8 mouse cellular contexts compared by ENCODE assay signal in the genomic region with DNA sequence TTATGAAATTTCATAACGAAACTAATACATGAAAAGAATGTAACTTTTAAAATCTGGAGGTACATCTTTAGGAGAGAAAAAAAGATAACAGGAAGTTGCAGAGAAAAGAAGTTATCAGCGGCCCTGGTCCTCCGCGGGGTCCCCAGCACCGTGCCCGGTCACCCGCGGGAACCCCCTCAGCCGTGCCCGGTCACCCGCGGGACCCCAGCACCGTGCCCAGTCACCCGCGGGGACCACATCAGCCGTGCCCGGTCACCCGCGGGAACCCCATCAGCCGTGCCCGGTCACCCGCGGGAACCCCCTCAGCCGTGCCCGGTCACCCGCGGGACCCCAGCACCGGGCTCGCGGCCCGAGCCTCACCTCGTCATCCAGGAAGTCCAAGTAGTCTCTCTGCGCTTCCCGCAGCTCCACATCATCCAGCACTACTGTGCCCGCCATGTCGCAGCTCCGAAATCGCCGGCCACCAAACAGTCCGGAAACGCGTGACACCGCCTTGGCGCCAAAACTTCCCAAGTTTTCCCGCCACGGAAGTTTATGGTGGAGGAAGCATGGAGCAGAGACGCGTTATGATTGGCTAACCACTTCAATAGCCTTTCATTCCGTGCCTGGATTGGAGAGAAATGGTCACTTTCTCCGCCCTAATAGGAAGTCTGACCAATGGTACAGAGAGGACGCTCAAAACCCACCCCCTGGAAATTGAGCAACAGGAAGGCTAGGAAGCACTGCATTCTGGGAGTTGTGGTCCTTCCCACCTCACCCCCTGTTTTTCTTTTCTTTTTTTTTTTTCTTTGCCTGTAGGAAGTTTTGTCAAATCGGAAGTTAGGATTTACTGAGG. TPM values are rescaled to one million over a fixed set of nuclear protein-coding genes. Genes with fewer than 3 reads are reported as not detected.
A peak's percentile ranks its signal among the peaks of the same experiment; 100 is the strongest.
DNase-seq lines count a peak whose midpoint lies in the region; ATAC-seq lines count a peak whose summit lies in the region.

A gene (minus strand): TSS at position 542 of the 835 bp plus-strand sequence.

- H3K9ac ChIP-seq in heart, embryonic 13.5 days, result peak within 1 kb of the TSS; percentile 93
- H3K9ac ChIP-seq in liver, embryonic 12.5 days, result peak within 1 kb of the TSS; percentile 93
- peak within 1 kb of the TSS; percentile 84 for H3K9ac ChIP-seq in stomach, embryonic 15.5 days

- peak within 1 kb of the TSS; percentile 67 for H3K4me3 ChIP-seq in brown adipose tissue, adult 24 weeks (ENCODE audit: insufficient read depth, low read depth, low read length)
- H3K4me3 ChIP-seq in heart, embryonic 13.5 days, result peak within 1 kb of the TSS; percentile 89
- H3K4me3 ChIP-seq in liver, embryonic 12.5 days, result peak within 1 kb of the TSS; percentile 89
- peak within 1 kb of the TSS; percentile 78 for H3K4me3 ChIP-seq in stomach, embryonic 15.5 days (replicated peaks)

- peaks cover 32% of the 10 kb centered on the region for H3K36me3 ChIP-seq in heart, embryonic 13.5 days
- H3K36me3 ChIP-seq in liver, embryonic 12.5 days, result peaks cover 38% of the 10 kb centered on the region
- H3K36me3 ChIP-seq in stomach, embryonic 15.5 days, result peaks cover 13% of the 10 kb centered on the region

- peak; percentile 93 for DNase-seq in CD4-positive, CD25-positive, alpha-beta regulatory T cell, adult 2 months (ENCODE audit: low read depth, low spot score)
- peak; percentile 88 for DNase-seq in fat pad, adult 2 months (ENCODE audit: extremely low read depth, low read depth, low spot score)
- peak; percentile 93 for DNase-seq in kidney, postnatal 10 days
- peak; percentile 80 to 81 for DNase-seq in natural killer cell, adult 2 months (ENCODE audit: low spot score in 2 of 2)

- 0 out of 2 replicates have a peak, but pooled peaks cover 4% of the 10 kb centered on the region for H3K4me1 ChIP-seq in brown adipose tissue, adult 24 weeks (ENCODE audit: control insufficient read depth, insufficient read depth, insufficient read length, low read length)
- H3K4me1 ChIP-seq in heart, embryonic 13.5 days, result peaks cover 18% of the 10 kb centered on the region
- peaks cover 22% of the 10 kb centered on the region for H3K4me1 ChIP-seq in liver, embryonic 12.5 days
- H3K4me1 ChIP-seq in stomach, embryonic 15.5 days, result peaks cover 10% of the 10 kb centered on the region

- WGBS in heart, embryonic 13.5 days, result under 1% methylated on average over 52 of the region's 52 CpGs
- WGBS in liver, embryonic 12.5 days (ENCODE audit: insufficient replicate concordance), result 1% methylated on average over 52 of the region's 52 CpGs
- WGBS in stomach, embryonic 15.5 days, result under 1% methylated on average over 52 of the region's 52 CpGs

- peak; percentile 95 for ATAC-seq in heart, embryonic 13.5 days (ENCODE audit: extremely low read depth, insufficient number of reproducible peaks, low FRiP score, low TSS enrichment)
- ATAC-seq in liver, embryonic 12.5 days, result peak; percentile 97
- peak; percentile 99 for ATAC-seq in stomach, embryonic 15.5 days (ENCODE audit: insufficient read depth, low FRiP score, low read depth)

- H3K27ac ChIP-seq in brown adipose tissue, adult 24 weeks (replicated peaks; ENCODE audit: low read depth, low read length), result no peak within 1 kb of the TSS
- H3K27ac ChIP-seq in heart, embryonic 13.5 days (replicated peaks), result peak within 1 kb of the TSS; percentile 39; the same call in 1 of the 2 replicates
- peak within 1 kb of the TSS; percentile 78 for H3K27ac ChIP-seq in liver, embryonic 12.5 days
- peak within 1 kb of the TSS; percentile 59; the same call in 1 of the 2 replicates for H3K27ac ChIP-seq in stomach, embryonic 15.5 days

- H3K4me2 ChIP-seq in heart, embryonic 13.5 days, result peak within 1 kb of the TSS; percentile 80
- peak within 1 kb of the TSS; percentile 78 for H3K4me2 ChIP-seq in liver, embryonic 12.5 days
- peak within 1 kb of the TSS; percentile 78 for H3K4me2 ChIP-seq in stomach, embryonic 15.5 days

- no peaks in the 10 kb centered on the region for H3K9me3 ChIP-seq in heart, embryonic 13.5 days
- no peaks in the 10 kb centered on the region for H3K9me3 ChIP-seq in liver, embryonic 12.5 days (replicated peaks)
- no peaks in the 10 kb centered on the region for H3K9me3 ChIP-seq in stomach, embryonic 15.5 days

- no peaks in the 10 kb centered on the region for H3K27me3 ChIP-seq in heart, embryonic 13.5 days (replicated peaks)
- H3K27me3 ChIP-seq in liver, embryonic 12.5 days (replicated peaks), result no peaks in the 10 kb centered on the region
- no peaks in the 10 kb centered on the region for H3K27me3 ChIP-seq in stomach, embryonic 15.5 days (replicated peaks)

RNA-seq across cellular contexts. Expression of the gene that starts here (rescaled TPM):
- polyA plus RNA-seq in brown adipose tissue, adult 24 weeks (2012; ENCODE audit: insufficient read depth, insufficient read length, missing spikeins), result 1.6 and 2.2 TPM in 2 replicates
- polyA plus RNA-seq in heart, embryonic 13.5 days (2015; fragmentation: Nextera tagmentation; extraction: Ambion mirVana), result 97.6 and 106 TPM in 2 replicates
- 203 and 204 TPM in 2 replicates for polyA plus RNA-seq in liver, embryonic 12.5 days (2016; fragmentation: Nextera tagmentation; extraction: Ambion mirVana)
- 116 and 120 TPM in 2 replicates for polyA plus RNA-seq in stomach, embryonic 15.5 days (2015; fragmentation: Nextera tagmentation; extraction: Ambion mirVana)

Comparison
In these comparisons a context has a peak if more than half of its experiments do, and no peak if none do; other contexts are left out.
1. RNA of the gene that starts here (polyA plus RNA-seq): 203 to 204 TPM in liver, embryonic 12.5 days, 116 to 120 TPM in stomach, embryonic 15.5 days and 97.6 to 106 TPM in heart, embryonic 13.5 days; 1.6 to 2.2 TPM in brown adipose tissue, adult 24 weeks; every median in the first group is over 10 times any median in the second.
2. Peak in every context shown above with its lines, with median percentiles within 50 percentile points of each other: DNase-seq, H3K4me3 ChIP-seq, ATAC-seq, H3K4me2 ChIP-seq and H3K9ac ChIP-seq.